In genomic region chr5:15483576-15483975, GRCm38 (mm10) we compare ENCODE assay signal across 13 mouse cellular contexts. TPM values are rescaled to one million over a fixed set of nuclear protein-coding genes. Genes with fewer than 3 reads are reported as not detected.
"Had no signal": no experiment of that assay in that cellular context is flagged by ENCODE, and none has a peak within 500 bp of the region (broad histone marks: within the 10 kb centered on the region; RNA-seq: fewer than 3 reads in every experiment).

No protein-coding gene starts in this region.

RNA-seq across cellular contexts. Expression of gene Gm21149, which starts 7.3 kb away (rescaled TPM):
- polyA plus RNA-seq: liver, embryonic 14.5 days; liver, embryonic 16.5 days; lung, embryonic 14.5 days; lung, postnatal 0 days; macrophage; midbrain, embryonic 12.5 days; midbrain, embryonic 15.5 days; midbrain, postnatal 0 days; neural tube, embryonic 12.5 days; neural tube, embryonic 14.5 days; spleen, adult 2 months; stomach, embryonic 15.5 days had no signal

RNA-seq across cellular contexts. Expression of gene Gm21190, which starts 45.4 kb away (rescaled TPM):
- polyA plus RNA-seq: liver, embryonic 14.5 days; liver, embryonic 16.5 days; lung, embryonic 14.5 days; lung, postnatal 0 days; macrophage; midbrain, embryonic 12.5 days; midbrain, embryonic 15.5 days; midbrain, postnatal 0 days; neural tube, embryonic 12.5 days; neural tube, embryonic 14.5 days; spleen, adult 2 months; stomach, embryonic 15.5 days; urinary bladder, adult 2 months had no signal
